Mouse (Mus musculus) kidney, postnatal 4 days (tissue): Measurements from ENCODE around the gene Acer3.

Experiments used
- DNase-seq, 2 experiments: peaks; one replicate each; pipeline ENCODE4 v3.0.0; 2021; ENCODE audit warnings: mixed read lengths in 2 of 2

The Acer3 gene

GRCm38 (mm10) chr7:98332678-98333397, 11.8 kb upstream of the Acer3 start:
- no peak for DNase-seq

- peak in 1 of 2 experiments; percentile 35 for DNase-seq
These were observed 10.9 kb upstream of the Acer3 start for GRCm38 (mm10) chr7:98331932-98332331.

- no peak for DNase-seq
These were observed 9.5 kb upstream of the Acer3 start for GRCm38 (mm10) chr7:98330375-98331002.

- DNase-seq: no peak
These were observed 8.8 kb upstream of the Acer3 start for GRCm38 (mm10) chr7:98329651-98330374.

- DNase-seq: no peak
These were observed 7.3 kb upstream of the Acer3 start for GRCm38 (mm10) chr7:98328311-98328710.

GRCm38 (mm10) chr7:98326051-98326450, 5.0 kb upstream of the Acer3 start:
- DNase-seq: no peak

- peak; percentile 25 to 38 for DNase-seq
These were observed 3.2 kb upstream of the Acer3 start for GRCm38 (mm10) chr7:98324228-98324627.

GRCm38 (mm10) chr7:98323288-98324019, 2.4 kb upstream of the Acer3 start:
- peak; percentile 55 to 65 for DNase-seq

GRCm38 (mm10) chr7:98322415-98322814, 1.4 kb upstream of the Acer3 start:
- DNase-seq: no peak

GRCm38 (mm10) chr7:98320006-98320556, 927 bp downstream of the Acer3 start:
- no peak for DNase-seq

- DNase-seq: no peak
These were observed 4.4 kb downstream of the Acer3 start for GRCm38 (mm10) chr7:98316568-98316967.

GRCm38 (mm10) chr7:98315087-98315486, 5.9 kb downstream of the Acer3 start:
- DNase-seq: no peak

GRCm38 (mm10) chr7:98312185-98312920, 8.7 kb downstream of the Acer3 start:
- no peak for DNase-seq

- no peak for DNase-seq
These were observed 10.7 kb downstream of the Acer3 start for GRCm38 (mm10) chr7:98310266-98310665.

GRCm38 (mm10) chr7:98309219-98310030, 11.6 kb downstream of the Acer3 start:
- peak; percentile 97 to 99 for DNase-seq

GRCm38 (mm10) chr7:98308607-98309218, 12.3 kb downstream of the Acer3 start:
- DNase-seq: no peak

- no peak for DNase-seq
These were observed 12.9 kb downstream of the Acer3 start for GRCm38 (mm10) chr7:98307921-98308606.

- no peak for DNase-seq
These were observed 13.6 kb downstream of the Acer3 start for GRCm38 (mm10) chr7:98307411-98307810.

GRCm38 (mm10) chr7:98292901-98293300, 28.1 kb downstream of the Acer3 start:
- DNase-seq: no peak

- DNase-seq: peak; percentile 7 to 23
These were observed 31.4 kb downstream of the Acer3 start for GRCm38 (mm10) chr7:98289585-98289984.
